Mouse (Mus musculus) ovary, postnatal 14 days (tissue): ENCODE data around the gene Pdcl3.

Experiments used
- DNase-seq: peaks from one replicate; pipeline ENCODE4 v3.0.0; 2022; ENCODE audit warnings: low spot score

The Pdcl3 gene

DNA sequence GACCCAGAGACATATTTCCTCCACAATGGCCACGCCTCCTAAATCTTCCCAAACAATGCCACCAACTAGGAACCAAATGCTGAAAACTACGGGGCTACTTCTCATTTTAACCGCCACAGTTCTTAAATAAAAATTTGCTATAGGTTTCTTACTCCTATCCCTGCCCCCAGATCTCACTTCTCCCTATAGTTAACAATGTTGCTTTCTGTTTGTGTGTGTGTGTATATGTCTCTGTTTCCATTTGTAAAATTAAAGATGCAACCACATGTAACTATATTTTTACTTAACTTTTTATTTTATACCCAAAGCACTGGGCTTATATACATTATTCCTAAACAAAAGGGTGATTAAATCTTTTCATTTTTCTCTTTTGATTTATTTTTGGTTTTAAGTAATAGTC is at the start of gene Pdcl3:
Gene Pdcl3, plus strand, starts transcription at position 301 of the 400 bp plus-strand sequence.
- DNase-seq, result no peak

GRCm38 (mm10) chr1:38936780-38937179 is 48.6 kb upstream of the Pdcl3 start:
- peak; percentile 3 for DNase-seq

GRCm38 (mm10) chr1:38938849-38939248 is 46.6 kb upstream of the Pdcl3 start, which contains the start of gene Nms:
Gene Nms (plus strand): TSS chr1:38939149.
- DNase-seq, result no peak

DNA sequence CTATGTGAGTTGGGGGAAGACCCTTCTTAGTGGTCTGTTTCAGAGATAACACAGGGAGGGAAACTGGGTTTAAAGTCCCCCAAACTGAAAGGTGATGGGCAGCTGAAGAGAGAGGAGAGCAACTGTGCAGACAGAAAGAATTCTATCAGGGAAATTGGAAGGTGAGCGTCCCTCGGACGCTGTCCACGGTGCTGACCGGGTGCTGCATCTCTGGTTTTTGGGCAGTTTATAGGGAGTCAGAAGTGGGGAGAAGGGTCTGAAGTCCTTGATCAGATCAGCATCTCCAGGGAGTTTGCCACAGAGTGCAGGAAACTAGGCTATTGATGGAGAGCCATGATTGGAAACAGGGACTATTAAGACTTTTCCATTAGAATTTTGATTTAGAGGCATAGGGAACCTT is 45.8 kb upstream of the Pdcl3 start:
- peak; percentile 21 for DNase-seq

- DNase-seq, result no peak
These were observed 29.0 kb upstream of the Pdcl3 start for GRCm38 (mm10) chr1:38956457-38956856.

GRCm38 (mm10) chr1:38969116-38969515 is 16.3 kb upstream of the Pdcl3 start:
- DNase-seq, result no peak

DNA sequence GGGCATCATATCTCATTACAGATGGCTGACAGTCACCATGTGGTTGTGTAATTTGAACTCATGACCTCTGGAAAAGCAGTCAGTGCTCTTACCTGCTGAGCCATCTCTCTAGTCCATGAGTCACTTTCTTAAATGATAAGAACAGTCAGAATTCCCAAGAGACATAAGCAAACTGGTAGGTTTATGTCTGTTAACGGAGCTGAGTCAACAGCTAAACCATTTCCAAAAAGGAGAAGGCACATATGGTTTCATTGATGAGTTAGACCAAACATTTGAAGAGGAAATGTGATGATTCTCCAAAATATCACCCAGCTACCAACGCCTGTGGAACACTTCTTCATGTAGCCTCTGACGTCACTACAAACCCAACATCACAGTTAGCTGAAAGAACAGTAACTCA is 13.7 kb upstream of the Pdcl3 start:
- no peak for DNase-seq

DNA sequence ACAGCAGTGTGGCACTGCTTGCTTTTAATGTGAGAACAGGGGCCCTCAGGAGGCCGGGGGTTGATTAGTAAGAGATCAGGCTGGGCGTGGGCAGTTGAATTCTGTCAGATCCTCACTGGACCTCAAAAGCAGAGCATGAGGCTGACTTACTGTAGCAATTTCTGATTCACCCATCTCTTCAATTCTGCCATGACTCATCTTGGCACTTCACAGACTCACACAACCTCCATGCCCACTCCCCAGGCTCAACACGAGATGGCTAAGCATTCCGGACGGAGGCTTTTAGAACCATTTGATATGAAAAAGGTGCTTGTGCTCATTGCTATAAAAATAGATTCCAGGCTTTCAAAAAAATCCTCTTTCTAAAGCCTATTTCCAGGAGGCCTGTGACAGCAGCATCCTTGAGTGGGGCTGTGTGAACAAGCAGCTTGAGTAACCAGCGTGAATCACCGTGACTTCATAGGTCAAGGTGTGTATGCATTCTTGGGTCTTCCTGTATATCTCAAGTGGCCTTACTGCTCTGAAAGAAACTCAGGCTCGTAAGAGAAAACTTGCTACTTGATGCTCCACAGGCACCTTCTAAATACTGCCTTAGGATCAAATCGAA is 12.3 kb upstream of the Pdcl3 start:
- DNase-seq, result no peak

- DNase-seq, result no peak
These were observed 5.5 kb upstream of the Pdcl3 start for GRCm38 (mm10) chr1:38979953-38980352.

- no peak for DNase-seq
These were observed 1.5 kb upstream of the Pdcl3 start for GRCm38 (mm10) chr1:38983870-38984269.

DNA sequence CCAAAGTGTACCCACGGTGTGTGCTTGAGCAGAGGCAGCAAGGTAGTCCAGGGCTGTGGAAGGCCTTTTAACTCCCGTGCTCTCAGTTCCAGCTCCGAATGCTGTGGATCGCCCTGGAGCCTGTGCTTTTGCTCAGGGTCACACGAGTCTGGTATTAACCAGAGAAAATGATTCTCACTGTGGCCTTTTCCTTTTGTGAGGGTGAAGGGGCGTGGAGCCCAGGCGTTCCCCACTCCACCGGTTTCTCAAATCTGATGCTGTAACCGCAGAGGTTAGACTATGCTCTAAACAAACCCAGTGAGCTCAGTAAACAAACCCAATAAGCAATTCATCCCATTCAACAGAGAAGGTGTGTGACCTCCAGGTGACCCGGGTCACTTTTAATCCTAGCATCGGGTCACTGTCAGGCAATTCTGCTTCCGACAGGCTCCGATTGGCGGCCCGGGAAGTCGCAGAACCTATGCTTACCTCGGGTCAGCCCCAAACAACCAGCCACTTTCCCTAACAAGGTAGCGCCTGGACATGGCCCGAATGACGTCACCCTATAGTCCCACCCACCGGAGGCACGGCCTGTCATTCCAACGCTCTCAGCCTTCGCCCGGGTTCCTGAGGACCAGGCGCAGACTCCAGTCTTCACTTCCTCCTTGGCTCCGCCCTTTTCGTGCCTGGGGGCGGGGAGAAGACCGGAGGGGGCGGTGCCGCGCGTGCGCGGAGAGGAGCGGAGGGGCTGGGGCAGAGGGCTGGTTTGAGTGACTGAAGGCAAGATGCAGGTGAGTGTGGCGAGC is 1.9 kb downstream of the Pdcl3 start:
- peak; percentile 99 for DNase-seq

DNA sequence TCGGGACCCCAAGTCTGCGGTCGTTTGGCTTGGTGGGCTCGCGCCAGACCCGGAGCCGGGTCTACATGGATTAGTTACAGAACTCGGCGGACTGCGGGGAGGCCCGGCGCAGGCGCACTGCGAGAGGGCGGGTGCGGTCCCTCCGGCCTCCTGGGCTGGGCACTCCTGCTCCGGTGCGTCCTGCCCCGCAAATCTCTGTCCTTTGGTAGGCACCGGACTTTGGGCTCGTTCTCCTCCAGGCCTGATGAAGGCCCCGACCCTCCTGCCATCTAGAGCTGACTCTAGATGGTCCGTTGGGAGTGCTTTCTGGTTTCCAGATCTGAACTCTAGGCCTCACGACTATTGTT is 2.4 kb downstream of the Pdcl3 start:
- no peak for DNase-seq

- no peak for DNase-seq
These were observed 2.9 kb downstream of the Pdcl3 start for GRCm38 (mm10) chr1:38988357-38988756.

DNA sequence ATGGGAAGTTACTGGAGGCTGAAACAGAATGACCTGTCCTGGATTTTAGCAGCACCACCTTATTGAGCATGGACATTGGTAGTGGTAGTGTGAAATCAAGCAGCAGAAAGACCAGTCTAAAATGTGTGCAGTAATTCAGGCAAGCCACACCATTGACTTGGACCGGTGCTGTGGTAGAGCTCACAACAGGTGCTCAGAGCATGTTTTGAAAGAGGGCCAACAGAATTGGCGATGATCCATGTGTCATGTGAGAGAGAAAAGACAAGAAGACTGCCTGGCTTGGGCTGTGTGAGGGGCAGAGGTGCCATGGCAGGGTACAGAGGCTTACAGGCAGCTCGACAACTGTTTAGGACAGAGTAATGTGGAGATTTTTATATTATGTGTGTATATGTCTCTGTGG is 7.0 kb downstream of the Pdcl3 start:
- DNase-seq, result no peak

GRCm38 (mm10) chr1:39001106-39001505 is 15.7 kb downstream of the Pdcl3 start:
- DNase-seq, result peak; percentile 75

- no peak for DNase-seq
These were observed 20.4 kb downstream of the Pdcl3 start for GRCm38 (mm10) chr1:39005751-39006354.

DNA sequence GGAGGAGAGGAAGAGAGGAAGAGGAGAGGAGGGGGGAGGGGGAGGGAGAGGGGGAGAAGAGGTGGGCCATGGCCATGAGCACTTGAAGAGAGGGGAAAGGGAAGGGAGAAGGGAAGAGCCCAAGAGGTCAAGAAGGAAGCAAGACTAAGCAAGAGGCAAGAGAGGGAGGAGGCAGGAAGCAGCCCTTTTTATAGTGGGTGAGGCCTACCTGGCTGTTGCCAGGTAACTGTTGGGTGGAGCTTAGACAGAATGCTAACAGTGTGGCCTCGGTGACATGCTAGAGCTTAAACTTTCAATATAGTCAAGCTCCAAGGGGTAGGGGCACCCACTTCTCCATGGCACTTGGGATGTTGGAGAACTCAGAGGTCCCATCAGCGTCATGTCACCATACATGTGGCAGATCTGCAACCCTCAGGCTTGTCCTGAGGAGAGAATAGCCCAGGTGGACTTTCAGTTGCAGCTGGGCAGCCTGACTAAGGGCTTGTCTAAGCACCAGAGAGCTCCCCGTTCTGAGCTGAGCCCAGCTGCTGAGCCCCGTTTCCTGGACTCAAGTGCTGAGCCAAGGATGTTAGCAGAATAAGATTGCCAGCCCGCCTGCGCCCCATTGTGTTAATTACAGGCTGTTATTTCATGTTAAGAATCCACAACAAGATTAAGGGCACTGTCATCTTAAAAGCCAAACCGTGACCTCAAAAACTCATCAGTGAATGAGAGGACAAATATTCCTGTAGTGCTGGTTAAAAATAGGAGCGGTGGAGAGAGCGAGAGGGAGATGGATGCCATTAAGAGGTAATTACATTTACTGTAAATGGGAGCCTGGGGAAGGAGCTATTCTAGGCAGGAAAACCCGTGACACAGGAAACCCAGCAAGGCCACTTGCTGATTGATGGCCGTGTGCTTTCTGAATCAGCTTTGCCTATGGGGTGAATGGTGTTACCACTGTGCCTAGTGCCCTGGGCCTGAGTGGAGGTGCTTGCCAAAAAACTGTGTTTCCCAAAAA is 21.7 kb downstream of the Pdcl3 start:
- no peak for DNase-seq

- DNase-seq, result peak; percentile 67
These were observed 25.2 kb downstream of the Pdcl3 start for GRCm38 (mm10) chr1:39010583-39011021.

GRCm38 (mm10) chr1:39012576-39012975 is 27.2 kb downstream of the Pdcl3 start:
- no peak for DNase-seq

DNA sequence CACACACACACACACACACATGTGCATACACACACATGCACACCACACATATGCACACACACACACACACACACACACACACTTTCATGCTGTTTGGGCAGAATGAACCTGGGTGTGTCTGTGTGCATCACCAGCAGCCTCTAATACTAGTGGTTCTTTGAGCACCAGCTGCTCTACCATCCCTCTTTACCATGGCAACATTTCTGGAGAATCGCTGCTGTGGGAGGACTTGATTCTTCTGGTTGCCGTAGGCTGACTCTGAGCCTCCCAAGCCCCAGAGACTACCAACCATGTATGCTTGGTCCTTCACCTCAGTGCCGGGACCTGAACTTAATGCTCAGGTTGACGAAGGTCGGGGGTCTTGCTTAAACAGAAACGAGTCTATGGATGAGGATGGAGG is 28.4 kb downstream of the Pdcl3 start:
- no peak for DNase-seq

DNA sequence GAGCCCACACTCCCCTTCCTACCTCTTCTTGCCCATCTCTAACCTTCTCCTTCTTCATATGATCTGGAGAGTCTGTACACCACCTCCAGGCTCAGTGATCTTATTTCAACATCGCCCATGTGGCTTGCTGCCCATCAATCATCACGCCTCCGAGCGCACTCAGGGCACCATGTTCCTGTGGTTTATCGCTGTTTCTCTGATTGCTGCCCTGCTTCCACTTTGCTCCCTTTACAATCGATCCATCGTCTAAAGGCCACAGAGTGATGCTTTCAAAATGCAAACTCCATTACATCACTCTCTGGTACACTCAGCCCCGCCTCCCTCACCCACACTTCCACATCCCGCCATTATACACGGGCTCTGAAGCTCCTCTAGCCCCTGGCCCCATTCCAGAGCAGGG is 30.1 kb downstream of the Pdcl3 start:
- no peak for DNase-seq

DNA sequence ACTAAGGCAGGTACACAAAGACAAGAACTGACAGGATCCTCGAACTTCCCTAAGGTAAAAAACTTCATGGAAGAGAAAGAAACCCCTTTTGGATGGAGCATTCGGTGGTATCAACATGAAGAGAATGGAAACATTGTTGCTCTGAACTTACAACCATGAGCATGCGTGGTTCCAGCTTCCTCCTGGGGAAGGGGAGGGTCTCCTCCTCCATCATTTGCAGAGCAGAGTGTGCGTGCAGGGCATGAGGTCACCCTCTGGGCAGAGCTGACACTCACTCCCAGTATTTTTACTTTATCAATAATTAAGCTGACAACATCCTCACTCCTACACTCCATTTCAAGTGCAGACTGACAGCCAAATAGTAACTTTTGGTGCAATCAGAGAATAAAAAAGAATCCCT is 32.5 kb downstream of the Pdcl3 start:
- DNase-seq, result no peak
